Mouse (Mus musculus) ES-Bruce4 (cell line): ENCODE data around the gene Lars2. TPM values are rescaled to one million over a fixed set of nuclear protein-coding genes. Genes with fewer than 3 reads are reported as not detected.
"Not testable (repeated sequence)": the region's sequence is repeated elsewhere in the genome, so short reads cannot be mapped to it uniquely, and the experiment has no call there.

Experiments used
- H3K27ac ChIP-seq: 2 replicates; pipeline ENCODE4 v1.5.1; 2012; ENCODE audit warnings: low read length, inconsistent platforms; ENCODE audit not compliant: insufficient read depth
- H3K27me3 ChIP-seq: 2 replicates; pipeline ENCODE4 v1.6.1; 2012; ENCODE audit warnings: mild to moderate bottlenecking, low read length, inconsistent platforms; ENCODE audit not compliant: control insufficient read depth, poor library complexity, insufficient read depth, severe bottlenecking
- H3K36me3 ChIP-seq: 2 replicates; pipeline ENCODE4 v1.6.1; 2012; ENCODE audit warnings: inconsistent platforms, mild to moderate bottlenecking, low read length, moderate library complexity; ENCODE audit not compliant: control insufficient read depth, poor library complexity, insufficient read depth, severe bottlenecking
- H3K4me1 ChIP-seq: one replicate; pipeline ENCODE4 v1.8.1; 2011; ENCODE audit warnings: low read length; ENCODE audit not compliant: control insufficient read depth, insufficient read depth
- H3K4me3 ChIP-seq: 2 replicates; pipeline ENCODE4 v1.5.1; 2011; ENCODE audit warnings: low read depth, mild to moderate bottlenecking, low read length
- H3K9ac ChIP-seq: 2 replicates; pipeline ENCODE4 v1.6.1; 2012; ENCODE audit warnings: low read depth, mild to moderate bottlenecking, inconsistent platforms; ENCODE audit not compliant: poor library complexity, severe bottlenecking
- H3K9me3 ChIP-seq: replicated peaks from 2 replicates; pipeline ENCODE4 v1.6.1; 2012; ENCODE audit warnings: mild to moderate bottlenecking, low read length, inconsistent platforms; ENCODE audit not compliant: control insufficient read depth, poor library complexity, insufficient read depth, severe bottlenecking
- CTCF ChIP-seq: IDR thresholded peaks from one replicate; pipeline ENCODE4 v1.8.1; 2011; ENCODE audit warnings: low read depth, low read length
- EP300 ChIP-seq: IDR thresholded peaks from 2 replicates; pipeline ENCODE4 v1.6.1; 2011; ENCODE audit warnings: low read depth, low read length; ENCODE audit not compliant: insufficient read depth
- POLR2A ChIP-seq: IDR thresholded peaks from one replicate; pipeline ENCODE4 v1.8.1; 2011; ENCODE audit warnings: low read length; ENCODE audit not compliant: insufficient read depth
- polyA plus RNA-seq: library from polyadenylated mRNA; stranded (reverse); fragments of >200 nt; gene quantifications from 2 replicates; pipeline ENCODE4 v1.2.4, GENCODE M21; 2011; ENCODE audit warnings: low read depth; ENCODE audit not compliant: missing spikeins, insufficient read depth, insufficient read length

The Lars2 gene
- polyA plus RNA-seq, 1 experiment, result 6,627 TPM

GRCm38 (mm10) chr9:123385352-123386198 is 18.8 kb downstream of the Lars2 start:
- H3K4me1 ChIP-seq, result peaks cover 1% of the 10 kb centered on the region
- 0 out of 2 replicates have a peak, but pooled peaks cover 9% of the 10 kb centered on the region for H3K9me3 ChIP-seq
- H3K27ac ChIP-seq, result no peak overlapping the region
- no peak overlapping the region for H3K9ac ChIP-seq
- H3K36me3 ChIP-seq, result no peaks in the 10 kb centered on the region
- H3K4me3 ChIP-seq, result no peak overlapping the region
- TF ChIP-seq POLR2A (no peak), CTCF (no peak), EP300 (no peak)
- H3K27me3 ChIP-seq, result no peaks in the 10 kb centered on the region

- 0 out of 2 replicates have a peak, but pooled peaks cover 9% of the 10 kb centered on the region for H3K9me3 ChIP-seq
- H3K9ac ChIP-seq, result no peak overlapping the region
- H3K36me3 ChIP-seq, result no peaks in the 10 kb centered on the region
- no peak overlapping the region for H3K27ac ChIP-seq
- no peaks in the 10 kb centered on the region for H3K27me3 ChIP-seq
- H3K4me1 ChIP-seq, result peaks cover 1% of the 10 kb centered on the region
- no peak for TF ChIP-seq POLR2A
- TF ChIP-seq EP300, result no peak
- TF ChIP-seq CTCF, result no peak
- no peak overlapping the region for H3K4me3 ChIP-seq
Observed at GRCm38 (mm10) chr9:123386347-123386746, 19.6 kb downstream of the Lars2 start.

GRCm38 (mm10) chr9:123388087-123389007 is 21.6 kb downstream of the Lars2 start:
- H3K4me3 ChIP-seq, H3K9me3 ChIP-seq, H3K4me1 ChIP-seq, H3K27ac ChIP-seq, H3K27me3 ChIP-seq, H3K36me3 ChIP-seq, H3K9ac ChIP-seq: not testable (repeated sequence)

- H3K9ac ChIP-seq, result no peak overlapping the region
- no peak for TF ChIP-seq POLR2A
- no peak overlapping the region for H3K27ac ChIP-seq
- H3K27me3 ChIP-seq, result no peaks in the 10 kb centered on the region
- H3K9me3 ChIP-seq, result 0 out of 2 replicates have a peak, but pooled peaks cover 9% of the 10 kb centered on the region
- no peak overlapping the region for H3K4me3 ChIP-seq
- H3K4me1 ChIP-seq, result no peaks in the 10 kb centered on the region
- H3K36me3 ChIP-seq, result no peaks in the 10 kb centered on the region
Observed at GRCm38 (mm10) chr9:123391140-123391849, 24.6 kb downstream of the Lars2 start.

- no peak for TF ChIP-seq CTCF
- H3K27ac ChIP-seq, result no peak overlapping the region
- no peaks in the 10 kb centered on the region for H3K4me1 ChIP-seq
- no peaks in the 10 kb centered on the region for H3K9me3 ChIP-seq
- no peak overlapping the region for H3K4me3 ChIP-seq
- no peaks in the 10 kb centered on the region for H3K27me3 ChIP-seq
- H3K9ac ChIP-seq, result no peak overlapping the region
- H3K36me3 ChIP-seq, result no peaks in the 10 kb centered on the region
Observed at GRCm38 (mm10) chr9:123394856-123395255, 28.1 kb downstream of the Lars2 start.
